Mouse (Mus musculus) right cerebral cortex, postnatal 25 days (tissue): ENCODE results near the gene Cebpe.

ENCODE experiments used
- DNase-seq: peaks from one replicate; pipeline ENCODE4 v3.0.0; 2022

The Cebpe gene

GRCm38 (mm10) chr14:54669381-54669780 is 42.6 kb downstream of the Cebpe start:
- DNase-seq = no peak

- peak; percentile 51 for DNase-seq
Measured at GRCm38 (mm10) chr14:54664477-54665222, 47.3 kb downstream of the Cebpe start.
